Mouse (Mus musculus): Measurements from ENCODE around the gene Ccdc172. TPM values are rescaled to one million over a fixed set of nuclear protein-coding genes. Genes with fewer than 3 reads are reported as not detected.

The Ccdc172 gene
- polyA plus RNA-seq, 1 experiment, result not detected

DNA sequence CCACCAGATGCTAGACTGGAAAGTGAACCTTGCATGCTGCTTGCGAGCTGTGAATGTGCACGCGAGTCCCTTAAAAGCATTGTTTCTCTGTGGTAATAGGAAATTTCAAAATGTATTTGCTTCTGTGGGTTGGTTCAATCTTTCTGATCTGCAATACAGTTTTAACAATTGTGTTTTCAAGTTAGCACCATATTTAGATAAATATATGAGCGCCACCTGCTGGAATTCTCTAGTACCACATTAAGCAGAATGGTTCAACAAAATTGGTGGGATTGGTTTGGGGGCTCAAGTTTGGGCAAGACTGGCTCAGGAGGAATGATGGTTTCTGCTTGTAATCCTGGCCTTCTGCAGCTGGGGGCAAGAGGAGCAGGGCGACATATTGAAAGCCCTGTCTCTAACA, 46.6 kb downstream of the Ccdc172 start:
- Histone ChIP-seq H3K36me3 (ENCODE audit: control insufficient read depth, insufficient read depth, low read length) (no peaks in the 10 kb centered on the region), H3K27me3 (ENCODE audit: control insufficient read depth, insufficient read depth, low read length) (no peaks in the 10 kb centered on the region), H3K27ac (ENCODE audit: control insufficient read depth, insufficient read depth, low read length) (no peak overlapping the region), H3K4me3 (ENCODE audit: control insufficient read depth, insufficient read depth, low read length) (no peak overlapping the region), H3K4me1 (replicated peaks; ENCODE audit: control insufficient read depth, insufficient read depth, low read length) (no peaks in the 10 kb centered on the region)
- TF ChIP-seq CTCF (IDR thresholded peaks at IDR 0.05; ENCODE audit: borderline replicate concordance, control insufficient read depth, extremely low read depth, insufficient read depth, low read length, poor library complexity) (no peak), POLR2A (IDR thresholded peaks at IDR 0.05; ENCODE audit: control insufficient read depth, extremely low read depth, insufficient read depth, low read length, poor library complexity) (no peak)
- DNase-seq, result peak; percentile 37
- WGBS, result 51% methylated on average over 5 of the region's 5 CpGs

DNA sequence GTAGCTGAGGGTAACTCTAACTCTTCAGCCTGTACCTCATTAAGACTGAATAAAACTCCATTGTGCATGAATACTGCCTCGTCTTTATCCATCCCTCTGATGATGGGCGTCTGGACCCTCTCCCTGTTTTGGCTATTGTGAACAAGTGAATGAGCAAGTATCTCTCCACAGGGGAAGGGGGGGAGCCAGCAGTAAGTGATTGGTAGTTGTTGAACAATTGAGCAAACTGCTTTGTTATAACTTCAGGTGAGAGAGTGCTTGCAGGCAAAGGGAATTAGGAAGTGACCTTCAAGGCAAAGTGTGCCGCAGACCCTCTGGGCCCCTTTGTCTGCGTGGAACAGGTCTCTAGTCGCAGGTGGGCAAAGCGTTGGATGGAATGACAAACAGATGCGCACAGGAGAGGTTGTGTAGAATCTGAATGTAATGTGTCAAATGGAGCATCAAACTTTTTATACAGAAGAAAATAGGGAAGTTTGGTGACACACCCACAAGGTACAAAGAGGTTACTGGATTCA, 50.6 kb downstream of the Ccdc172 start:
- H3K4me1 ChIP-seq (replicated peaks; ENCODE audit: control insufficient read depth, insufficient read depth, low read length), result no peaks in the 10 kb centered on the region
- H3K4me3 ChIP-seq (ENCODE audit: control insufficient read depth, insufficient read depth, low read length), result no peak overlapping the region
- WGBS, result 96% methylated on average over 7 of the region's 7 CpGs
- H3K27me3 ChIP-seq (ENCODE audit: control insufficient read depth, insufficient read depth, low read length), result no peaks in the 10 kb centered on the region
- H3K27ac ChIP-seq (ENCODE audit: control insufficient read depth, insufficient read depth, low read length), result no peak overlapping the region
- no peak for DNase-seq
- H3K36me3 ChIP-seq (ENCODE audit: control insufficient read depth, insufficient read depth, low read length), result no peaks in the 10 kb centered on the region
- no peak for TF ChIP-seq CTCF (IDR thresholded peaks at IDR 0.05; ENCODE audit: borderline replicate concordance, control insufficient read depth, extremely low read depth, insufficient read depth, low read length, poor library complexity)
- no peak for TF ChIP-seq POLR2A (IDR thresholded peaks at IDR 0.05; ENCODE audit: control insufficient read depth, extremely low read depth, insufficient read depth, low read length, poor library complexity)

DNA sequence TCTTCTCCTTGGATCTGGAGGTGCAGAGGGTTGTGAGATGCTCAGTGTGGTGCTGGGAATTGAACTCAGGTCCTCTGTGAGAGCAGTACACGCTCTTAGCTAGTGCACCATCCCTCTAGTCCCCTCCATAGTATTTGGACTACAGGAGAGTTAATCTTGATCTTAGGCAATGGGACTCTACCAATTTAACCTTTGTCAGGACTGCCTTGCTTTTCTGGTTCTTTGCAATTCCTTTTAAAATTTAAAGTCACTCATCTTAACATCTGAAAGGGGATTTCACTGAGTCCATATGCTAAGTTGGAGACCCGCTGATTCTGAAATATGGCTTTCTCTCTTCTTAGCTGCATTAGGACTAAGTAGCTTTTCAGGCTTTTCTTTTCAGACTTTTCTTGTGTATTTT, 59.8 kb downstream of the Ccdc172 start:
- 95% methylated on average over 2 of the region's 2 CpGs for WGBS
- H3K36me3 ChIP-seq (ENCODE audit: control insufficient read depth, insufficient read depth, low read length), result no peaks in the 10 kb centered on the region
- H3K27ac ChIP-seq (ENCODE audit: control insufficient read depth, insufficient read depth, low read length), result no peak overlapping the region
- TF ChIP-seq CTCF (IDR thresholded peaks at IDR 0.05; ENCODE audit: borderline replicate concordance, control insufficient read depth, extremely low read depth, insufficient read depth, low read length, poor library complexity), result no peak
- no peak for TF ChIP-seq POLR2A (IDR thresholded peaks at IDR 0.05; ENCODE audit: control insufficient read depth, extremely low read depth, insufficient read depth, low read length, poor library complexity)
- no peaks in the 10 kb centered on the region for H3K4me1 ChIP-seq (replicated peaks; ENCODE audit: control insufficient read depth, insufficient read depth, low read length)
- H3K27me3 ChIP-seq (ENCODE audit: control insufficient read depth, insufficient read depth, low read length), result no peaks in the 10 kb centered on the region
- no peak for DNase-seq
- H3K4me3 ChIP-seq (ENCODE audit: control insufficient read depth, insufficient read depth, low read length), result no peak overlapping the region

DNA sequence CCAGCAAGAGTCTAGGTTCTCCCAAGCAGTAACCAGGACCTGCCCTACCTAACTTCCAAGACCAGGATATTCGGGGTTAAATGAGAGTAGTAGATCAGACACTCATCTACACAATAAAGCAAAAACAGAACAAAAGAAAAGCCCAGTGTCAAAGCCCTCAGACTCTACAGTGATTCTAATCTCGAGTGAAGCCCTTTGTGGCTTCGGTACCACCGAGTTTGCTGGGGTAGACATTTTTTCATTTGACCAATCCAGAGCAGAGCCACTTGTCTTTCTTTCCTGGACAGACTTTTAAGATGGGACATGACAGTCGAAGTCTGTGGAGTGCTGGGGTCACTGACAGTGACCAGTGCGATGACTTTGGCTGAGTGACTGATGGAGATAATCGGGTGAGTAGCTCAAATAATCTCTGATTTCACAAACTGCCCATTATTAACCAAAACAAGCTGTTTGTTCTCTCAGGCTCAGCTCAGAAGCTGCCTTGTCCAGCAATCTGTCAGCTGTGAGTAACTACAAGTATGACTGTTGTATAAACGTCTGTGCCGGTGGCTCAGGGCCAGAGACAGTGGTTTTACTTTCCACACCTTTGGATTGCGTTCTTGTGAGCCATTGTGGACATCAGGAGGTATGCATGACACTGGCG, 60.8 kb downstream of the Ccdc172 start:
- Histone ChIP-seq H3K4me1 (replicated peaks; ENCODE audit: control insufficient read depth, insufficient read depth, low read length) (no peaks in the 10 kb centered on the region), H3K27ac (ENCODE audit: control insufficient read depth, insufficient read depth, low read length) (no peak overlapping the region), H3K4me3 (ENCODE audit: control insufficient read depth, insufficient read depth, low read length) (no peak overlapping the region), H3K27me3 (ENCODE audit: control insufficient read depth, insufficient read depth, low read length) (no peaks in the 10 kb centered on the region), H3K36me3 (ENCODE audit: control insufficient read depth, insufficient read depth, low read length) (no peaks in the 10 kb centered on the region)
- 70% methylated on average over 11 of the region's 11 CpGs for WGBS
- DNase-seq, result no peak
- TF ChIP-seq POLR2A (IDR thresholded peaks at IDR 0.05; ENCODE audit: control insufficient read depth, extremely low read depth, insufficient read depth, low read length, poor library complexity) (no peak), CTCF (IDR thresholded peaks at IDR 0.05; ENCODE audit: borderline replicate concordance, control insufficient read depth, extremely low read depth, insufficient read depth, low read length, poor library complexity) (no peak)

DNA sequence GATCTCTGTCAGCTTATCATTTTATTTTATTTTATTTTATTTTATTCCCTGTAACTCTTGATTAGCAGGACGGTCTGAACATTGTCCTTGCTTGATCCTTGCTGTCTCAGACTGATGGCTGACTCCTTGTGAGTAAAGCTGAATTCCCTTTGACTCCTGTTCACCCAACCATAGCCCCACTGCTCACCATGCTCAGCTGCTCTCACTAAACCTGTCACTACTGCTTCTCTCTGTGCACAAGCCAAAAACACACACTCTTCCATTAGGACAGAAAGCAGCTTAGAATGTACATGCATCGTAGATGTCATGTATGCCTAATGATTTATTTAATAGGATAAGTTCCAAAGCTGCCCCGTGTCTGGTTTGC, 61.3 kb downstream of the Ccdc172 start:
- Histone ChIP-seq H3K36me3 (ENCODE audit: control insufficient read depth, insufficient read depth, low read length) (no peaks in the 10 kb centered on the region), H3K27ac (ENCODE audit: control insufficient read depth, insufficient read depth, low read length) (no peak overlapping the region), H3K4me3 (ENCODE audit: control insufficient read depth, insufficient read depth, low read length) (no peak overlapping the region), H3K27me3 (ENCODE audit: control insufficient read depth, insufficient read depth, low read length) (no peaks in the 10 kb centered on the region), H3K4me1 (replicated peaks; ENCODE audit: control insufficient read depth, insufficient read depth, low read length) (no peaks in the 10 kb centered on the region)
- WGBS, result 82% methylated on average over 3 of the region's 3 CpGs
- TF ChIP-seq CTCF (IDR thresholded peaks at IDR 0.05; ENCODE audit: borderline replicate concordance, control insufficient read depth, extremely low read depth, insufficient read depth, low read length, poor library complexity), result no peak
- DNase-seq, result no peak

DNA sequence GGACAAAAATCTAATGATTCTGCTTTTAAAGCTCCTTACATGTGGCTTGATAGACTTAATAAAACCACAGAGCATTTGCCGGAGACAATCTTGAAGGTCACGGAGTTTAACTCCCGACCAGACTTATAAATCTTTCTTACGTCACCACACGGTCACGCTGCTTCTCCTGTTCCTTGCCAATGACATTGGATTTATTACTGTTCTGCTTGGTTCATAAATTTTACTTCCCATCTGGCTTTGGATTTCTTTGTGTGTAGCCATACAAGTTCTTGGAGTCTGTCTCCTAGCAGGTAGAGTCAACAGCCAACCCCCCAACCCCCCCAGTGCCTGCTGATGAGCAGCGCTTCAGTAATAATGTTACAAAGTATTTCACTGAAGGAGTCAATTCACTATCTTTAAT, 70.2 kb downstream of the Ccdc172 start:
- H3K4me1 ChIP-seq (replicated peaks; ENCODE audit: control insufficient read depth, insufficient read depth, low read length), result no peaks in the 10 kb centered on the region
- no peak for DNase-seq
- WGBS, result 50% methylated on average over 7 of the region's 7 CpGs
- TF ChIP-seq POLR2A (IDR thresholded peaks at IDR 0.05; ENCODE audit: control insufficient read depth, extremely low read depth, insufficient read depth, low read length, poor library complexity) (no peak), CTCF (IDR thresholded peaks at IDR 0.05; ENCODE audit: borderline replicate concordance, control insufficient read depth, extremely low read depth, insufficient read depth, low read length, poor library complexity) (no peak)
- H3K27ac ChIP-seq (ENCODE audit: control insufficient read depth, insufficient read depth, low read length), result no peak overlapping the region
- H3K4me3 ChIP-seq (ENCODE audit: control insufficient read depth, insufficient read depth, low read length), result no peak overlapping the region
- no peaks in the 10 kb centered on the region for H3K36me3 ChIP-seq (ENCODE audit: control insufficient read depth, insufficient read depth, low read length)
- H3K27me3 ChIP-seq (ENCODE audit: control insufficient read depth, insufficient read depth, low read length), result no peaks in the 10 kb centered on the region

DNA sequence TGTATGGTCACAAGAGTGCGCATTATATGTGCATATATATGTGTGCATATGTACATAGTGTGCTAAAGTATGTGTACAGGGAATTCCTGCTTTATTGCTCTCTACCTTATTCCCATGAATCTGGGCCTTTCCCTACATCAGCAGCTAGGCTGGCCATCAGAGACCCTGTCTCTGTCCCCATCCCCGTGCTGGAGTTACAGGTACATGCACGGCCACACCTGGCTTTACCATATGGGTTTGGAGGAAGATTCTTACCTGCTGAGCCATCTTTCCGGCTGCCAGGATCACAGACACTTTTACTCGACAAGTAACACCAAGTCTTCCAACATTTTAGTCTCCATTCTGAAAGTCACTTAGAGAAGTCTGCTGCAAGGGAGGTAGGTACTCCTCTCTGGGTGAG, 71.2 kb downstream of the Ccdc172 start:
- no peak for DNase-seq
- H3K27me3 ChIP-seq (ENCODE audit: control insufficient read depth, insufficient read depth, low read length), result no peaks in the 10 kb centered on the region
- no peak for TF ChIP-seq CTCF (IDR thresholded peaks at IDR 0.05; ENCODE audit: borderline replicate concordance, control insufficient read depth, extremely low read depth, insufficient read depth, low read length, poor library complexity)
- no peak for TF ChIP-seq POLR2A (IDR thresholded peaks at IDR 0.05; ENCODE audit: control insufficient read depth, extremely low read depth, insufficient read depth, low read length, poor library complexity)
- no peaks in the 10 kb centered on the region for H3K36me3 ChIP-seq (ENCODE audit: control insufficient read depth, insufficient read depth, low read length)
- no peaks in the 10 kb centered on the region for H3K4me1 ChIP-seq (replicated peaks; ENCODE audit: control insufficient read depth, insufficient read depth, low read length)
- no peak overlapping the region for H3K4me3 ChIP-seq (ENCODE audit: control insufficient read depth, insufficient read depth, low read length)
- no peak overlapping the region for H3K27ac ChIP-seq (ENCODE audit: control insufficient read depth, insufficient read depth, low read length)
- WGBS, result 94% methylated on average over 5 of the region's 5 CpGs

Measured in thymus, adult 2 months (tissue).